Mouse (Mus musculus): ENCODE data around the gene Fbxo2. TPM values are rescaled to one million over a fixed set of nuclear protein-coding genes. Genes with fewer than 3 reads are reported as not detected.
A peak's percentile ranks its signal among the peaks of the same experiment; 100 is the strongest.

The Fbxo2 gene
- polyA plus RNA-seq, 1 experiment from 2014 or later = 0.70 TPM

DNA sequence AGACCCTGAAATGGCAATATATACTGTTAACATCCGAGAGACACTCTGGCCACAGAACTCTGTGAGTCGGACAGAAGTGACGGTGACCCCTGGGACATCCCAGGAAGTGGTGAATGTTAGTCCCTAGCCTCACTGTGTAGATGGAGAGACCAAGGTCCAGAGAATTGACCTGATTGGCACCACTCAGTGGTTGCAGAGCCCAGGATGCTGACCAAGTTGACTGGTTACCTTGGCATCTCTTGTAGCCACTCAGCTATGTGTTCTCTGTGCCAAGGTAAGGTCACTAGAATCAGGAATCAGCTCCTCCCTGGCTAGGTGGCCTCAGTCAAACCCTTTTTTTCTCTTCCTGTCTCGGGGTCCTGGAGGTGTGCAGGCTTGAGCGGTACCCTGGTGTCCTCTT is 16.7 kb upstream of the Fbxo2 start:
- 86% methylated on average over 5 of the region's 5 CpGs for WGBS
- H3K27ac ChIP-seq (ENCODE audit: poor library complexity, severe bottlenecking) = no peak overlapping the region
- H3K4me2 ChIP-seq = no peak overlapping the region
- peaks cover 35% of the 10 kb centered on the region for H3K36me3 ChIP-seq
- peaks cover 7% of the 10 kb centered on the region for H3K27me3 ChIP-seq (replicated peaks)
- 0 out of 2 replicates have a peak, but pooled peaks cover 7% of the 10 kb centered on the region for H3K4me1 ChIP-seq (replicated peaks)
- no peak overlapping the region for H3K4me3 ChIP-seq
- H3K9me3 ChIP-seq (replicated peaks) = no peaks in the 10 kb centered on the region
- ATAC-seq (ENCODE audit: insufficient number of reproducible peaks, low FRiP score) = no peak
- no peak overlapping the region for H3K9ac ChIP-seq

GRCm38 (mm10) chr4:148147714-148148113 is 12.7 kb upstream of the Fbxo2 start:
- Histone ChIP-seq H3K4me2 (no peak overlapping the region), H3K4me1 (replicated peaks) (peaks cover 12% of the 10 kb centered on the region), H3K36me3 (peaks cover 35% of the 10 kb centered on the region), H3K9me3 (replicated peaks) (no peaks in the 10 kb centered on the region), H3K9ac (no peak overlapping the region), H3K4me3 (no peak overlapping the region), H3K27me3 (replicated peaks) (no peaks in the 10 kb centered on the region), H3K27ac (ENCODE audit: poor library complexity, severe bottlenecking) (no peak overlapping the region)
- no peak for ATAC-seq (ENCODE audit: insufficient number of reproducible peaks, low FRiP score)
- WGBS = 94% methylated on average over 2 of the region's 2 CpGs

- Histone ChIP-seq H3K36me3 (peaks cover 42% of the 10 kb centered on the region), H3K9me3 (replicated peaks) (no peaks in the 10 kb centered on the region), H3K4me1 (replicated peaks) (peaks cover 12% of the 10 kb centered on the region), H3K4me2 (peak overlapping the region; percentile 41; the same call in 1 of the 2 replicates), H3K9ac (no peak overlapping the region), H3K27ac (ENCODE audit: poor library complexity, severe bottlenecking) (no peak overlapping the region), H3K27me3 (replicated peaks) (no peaks in the 10 kb centered on the region), H3K4me3 (0 out of 2 replicates have a peak overlapping the region, but pooled peaks have one; percentile 9)
- ATAC-seq (ENCODE audit: insufficient number of reproducible peaks, low FRiP score) = no peak
- WGBS = 33% methylated on average over 12 of the region's 12 CpGs
Measured at GRCm38 (mm10) chr4:148149540-148149939, 10.9 kb upstream of the Fbxo2 start.

DNA sequence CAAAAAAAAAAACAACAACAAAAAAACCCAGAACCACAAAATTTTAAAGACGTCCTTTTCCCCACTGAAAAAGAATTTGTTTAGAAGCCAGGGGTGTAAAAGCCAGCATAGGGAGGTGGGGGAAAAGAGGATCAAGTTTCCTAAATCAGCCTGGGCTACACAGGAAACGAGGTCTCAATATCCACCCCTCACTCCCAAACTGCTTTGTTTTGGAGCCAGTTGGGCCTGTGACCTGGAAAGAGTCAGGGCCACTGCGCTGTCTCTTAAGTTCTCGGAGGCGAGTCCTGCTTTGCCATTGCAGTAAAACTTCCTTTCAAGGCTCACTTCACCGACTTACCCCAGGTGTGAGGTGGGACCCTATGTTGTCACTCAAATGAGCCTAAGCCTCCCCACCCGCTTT is 10.2 kb upstream of the Fbxo2 start:
- H3K4me3 ChIP-seq = peak overlapping the region; percentile 8
- H3K27me3 ChIP-seq (replicated peaks) = no peaks in the 10 kb centered on the region
- 52% methylated on average over 7 of the region's 7 CpGs for WGBS
- ATAC-seq (ENCODE audit: insufficient number of reproducible peaks, low FRiP score) = no peak
- H3K4me1 ChIP-seq (replicated peaks) = peaks cover 12% of the 10 kb centered on the region
- no peaks in the 10 kb centered on the region for H3K9me3 ChIP-seq (replicated peaks)
- H3K36me3 ChIP-seq = peaks cover 35% of the 10 kb centered on the region
- H3K9ac ChIP-seq = 0 out of 2 replicates have a peak overlapping the region, but pooled peaks have one; percentile 3
- no peak overlapping the region for H3K27ac ChIP-seq (ENCODE audit: poor library complexity, severe bottlenecking)
- peak overlapping the region; percentile 91 for H3K4me2 ChIP-seq

DNA sequence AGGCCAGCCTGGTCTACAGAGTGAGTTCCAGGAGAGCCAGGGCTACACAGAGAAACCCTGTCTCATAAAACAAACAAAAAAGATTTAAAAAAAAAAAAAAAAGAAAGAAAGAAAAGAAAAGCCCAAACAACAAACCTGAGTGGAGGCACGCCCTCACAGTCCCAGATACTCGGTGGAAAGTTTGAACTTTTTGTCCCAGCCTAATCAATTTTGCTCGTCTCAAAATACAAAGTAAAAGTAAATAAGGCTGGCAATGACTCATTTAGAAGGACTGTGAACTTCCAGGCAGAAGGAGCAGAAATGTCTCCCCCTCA is 9.5 kb upstream of the Fbxo2 start:
- ATAC-seq (ENCODE audit: insufficient number of reproducible peaks, low FRiP score) = no peak
- Histone ChIP-seq H3K4me2 (peak overlapping the region; percentile 91), H3K4me1 (replicated peaks) (peaks cover 12% of the 10 kb centered on the region), H3K27ac (ENCODE audit: poor library complexity, severe bottlenecking) (peak overlapping the region; percentile 83), H3K27me3 (replicated peaks) (no peaks in the 10 kb centered on the region), H3K9me3 (replicated peaks) (no peaks in the 10 kb centered on the region), H3K36me3 (peaks cover 35% of the 10 kb centered on the region), H3K9ac (peak overlapping the region; percentile 82), H3K4me3 (peak overlapping the region; percentile 65)
- WGBS = 31% methylated on average over 3 of the region's 3 CpGs

DNA sequence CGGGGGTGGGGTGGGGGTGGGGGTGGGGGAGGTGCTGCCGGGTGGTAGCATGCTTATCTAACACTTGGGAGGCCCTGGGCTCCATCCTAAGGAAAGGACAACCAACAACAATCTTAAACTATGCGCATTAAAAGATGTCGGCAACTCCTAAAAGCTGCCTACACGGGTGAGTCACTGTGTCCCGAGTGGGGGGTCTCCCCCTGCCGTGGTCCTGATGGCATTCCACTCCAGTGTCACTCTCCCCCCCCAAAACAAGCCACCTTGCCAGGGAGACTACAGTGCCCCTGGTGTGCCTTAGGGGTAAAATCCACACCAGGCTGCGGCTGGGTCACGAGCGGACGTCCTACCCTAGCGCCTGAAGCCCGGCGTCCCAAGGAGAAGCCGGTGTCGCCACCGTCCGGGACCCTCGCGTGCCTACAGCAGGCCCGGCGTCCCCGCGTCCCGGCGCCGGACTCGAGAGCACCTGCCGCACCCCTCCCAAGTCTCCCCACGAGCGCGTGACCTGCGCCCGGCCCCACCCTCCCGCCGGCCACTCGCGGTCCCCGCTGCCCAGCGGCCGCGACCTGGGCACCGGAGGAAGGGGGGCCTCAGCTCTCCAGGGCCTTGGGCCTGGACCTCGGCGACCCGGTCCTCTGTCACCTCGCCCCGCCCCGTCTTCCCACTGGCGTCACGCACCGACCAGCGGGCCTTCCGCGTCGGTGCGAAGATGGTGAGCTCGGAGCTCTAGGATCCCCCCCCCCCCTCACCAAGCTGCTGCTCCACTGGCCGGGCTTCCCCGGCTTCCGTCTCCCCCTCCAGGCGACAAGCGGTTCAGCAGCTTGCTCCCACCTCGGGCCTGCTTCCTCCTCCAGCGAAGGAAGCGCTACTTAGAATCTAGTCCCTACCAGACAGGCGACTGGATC is 8.9 kb upstream of the Fbxo2 start, which contains the start of gene Fbxo6:
Gene Fbxo6, minus strand, starts transcription at position 874 of the 902 bp plus-strand sequence.
- Histone ChIP-seq H3K9ac (peak within 1 kb of the TSS; percentile 82), H3K36me3 (peaks cover 34% of the 10 kb centered on the region), H3K9me3 (replicated peaks) (no peaks in the 10 kb centered on the region), H3K4me3 (peak within 1 kb of the TSS; percentile 65), H3K27me3 (replicated peaks) (no peaks in the 10 kb centered on the region), H3K27ac (ENCODE audit: poor library complexity, severe bottlenecking) (peak within 1 kb of the TSS; percentile 83), H3K4me1 (replicated peaks) (peaks cover 12% of the 10 kb centered on the region), H3K4me2 (peak within 1 kb of the TSS; percentile 91)
- WGBS = under 1% methylated on average over 57 of the region's 67 CpGs
- ATAC-seq (ENCODE audit: insufficient number of reproducible peaks, low FRiP score) = peak; percentile 89

DNA sequence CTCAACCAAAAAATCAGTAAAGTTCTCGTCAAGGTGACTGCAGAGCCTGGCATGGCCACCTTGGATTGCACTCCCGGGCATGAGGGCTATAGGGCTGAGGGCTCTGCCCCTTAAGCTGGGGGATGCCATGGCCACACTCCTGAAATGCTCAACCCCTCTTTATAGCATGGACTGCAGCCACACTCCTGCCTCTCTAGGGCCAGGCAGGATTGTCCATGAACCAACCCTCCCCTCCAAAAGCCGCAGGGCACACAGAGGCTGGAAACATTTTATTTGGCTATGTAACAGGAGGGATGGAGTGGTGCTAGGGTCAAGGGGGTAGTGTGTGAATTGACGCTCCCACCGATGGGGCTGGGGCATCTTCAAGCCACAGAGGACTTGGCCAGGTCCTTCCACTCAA is 7.9 kb upstream of the Fbxo2 start:
- Histone ChIP-seq H3K9me3 (replicated peaks) (no peaks in the 10 kb centered on the region), H3K4me1 (replicated peaks) (peaks cover 12% of the 10 kb centered on the region), H3K36me3 (peaks cover 37% of the 10 kb centered on the region), H3K27me3 (replicated peaks) (no peaks in the 10 kb centered on the region), H3K4me3 (no peak overlapping the region), H3K27ac (ENCODE audit: poor library complexity, severe bottlenecking) (no peak overlapping the region), H3K4me2 (no peak overlapping the region), H3K9ac (no peak overlapping the region)
- no peak for ATAC-seq (ENCODE audit: insufficient number of reproducible peaks, low FRiP score)
- 83% methylated on average over 5 of the region's 5 CpGs for WGBS

GRCm38 (mm10) chr4:148154006-148154405 is 6.4 kb upstream of the Fbxo2 start:
- no peak overlapping the region for H3K27ac ChIP-seq (ENCODE audit: poor library complexity, severe bottlenecking)
- peaks cover 21% of the 10 kb centered on the region for H3K4me1 ChIP-seq (replicated peaks)
- H3K36me3 ChIP-seq = peaks cover 38% of the 10 kb centered on the region
- no peak overlapping the region for H3K9ac ChIP-seq
- H3K27me3 ChIP-seq (replicated peaks) = no peaks in the 10 kb centered on the region
- WGBS = 86% methylated on average over 4 of the region's 4 CpGs
- H3K4me3 ChIP-seq = no peak overlapping the region
- H3K4me2 ChIP-seq = no peak overlapping the region
- ATAC-seq (ENCODE audit: insufficient number of reproducible peaks, low FRiP score) = no peak
- no peaks in the 10 kb centered on the region for H3K9me3 ChIP-seq (replicated peaks)

DNA sequence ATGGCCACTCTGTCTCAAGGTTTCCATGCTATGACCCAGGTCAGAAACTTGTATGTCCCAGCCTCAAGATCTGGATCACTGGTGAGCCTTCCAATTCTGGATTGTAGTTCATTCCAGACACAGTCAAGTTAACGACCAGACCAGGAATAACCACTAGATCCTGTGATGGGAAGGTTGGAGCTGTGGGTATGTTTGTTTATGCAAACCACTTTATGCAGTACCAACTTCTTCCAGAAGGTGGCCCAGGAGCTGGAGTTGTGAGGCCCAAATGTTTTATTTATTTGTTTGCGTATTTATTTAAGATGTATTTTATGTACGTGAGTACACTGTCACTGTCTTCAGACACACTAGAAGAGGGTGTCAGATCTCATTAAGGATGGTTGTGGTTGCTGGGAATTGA is 5.4 kb upstream of the Fbxo2 start:
- Histone ChIP-seq H3K4me3 (no peak overlapping the region), H3K36me3 (peaks cover 38% of the 10 kb centered on the region), H3K27me3 (replicated peaks) (peaks cover under 1% of the 10 kb centered on the region), H3K4me2 (no peak overlapping the region), H3K9ac (no peak overlapping the region), H3K4me1 (replicated peaks) (peaks cover 19% of the 10 kb centered on the region; the same call in 1 of the 2 replicates), H3K9me3 (replicated peaks) (no peaks in the 10 kb centered on the region), H3K27ac (ENCODE audit: poor library complexity, severe bottlenecking) (no peak overlapping the region)
- no peak for ATAC-seq (ENCODE audit: insufficient number of reproducible peaks, low FRiP score)
- 58% methylated on average over 3 of the region's 3 CpGs for WGBS

DNA sequence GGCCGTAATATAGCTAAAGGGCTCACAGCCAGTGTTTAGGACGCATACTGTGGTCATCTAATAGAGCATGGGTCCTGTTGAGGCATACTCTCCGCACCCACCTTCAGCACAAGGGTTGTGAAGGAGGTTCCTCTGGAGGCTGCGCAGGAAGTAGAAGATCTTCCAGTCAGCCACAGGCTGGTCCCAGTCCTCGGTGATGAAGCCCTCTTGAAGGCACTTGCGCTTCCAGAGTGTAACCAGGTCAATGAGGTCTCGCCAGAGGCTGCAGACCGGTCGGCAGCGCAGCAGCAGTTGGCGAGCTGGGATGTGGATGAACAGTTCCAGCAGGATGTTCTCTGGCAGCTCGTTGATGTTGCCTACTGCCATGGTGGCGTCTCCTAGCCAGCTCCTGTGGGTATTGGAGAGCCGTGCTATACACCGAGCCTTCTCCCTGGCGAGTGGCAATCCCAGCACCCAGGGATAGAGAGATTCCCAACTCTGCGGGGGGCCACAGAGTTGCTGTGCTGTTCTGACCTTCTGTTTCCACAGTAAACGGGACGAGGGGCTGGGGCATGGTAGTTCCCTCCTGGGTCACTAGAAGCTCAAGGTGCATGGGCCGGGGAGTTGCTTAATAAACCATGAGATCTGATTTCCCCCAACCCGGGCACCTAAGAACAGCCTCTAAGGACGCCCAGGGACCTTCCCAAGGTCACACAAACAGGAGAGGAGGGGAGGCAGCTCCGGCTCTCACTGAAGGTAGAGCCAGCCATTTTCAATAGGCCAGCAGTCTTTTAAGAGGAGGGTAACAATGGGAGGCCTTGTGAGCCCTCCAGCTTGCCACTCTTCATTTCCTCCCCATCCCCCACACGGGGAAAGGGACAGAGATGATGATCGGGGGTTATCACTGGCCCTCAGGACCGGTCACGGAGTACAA is 1.7 kb upstream of the Fbxo2 start:
- H3K4me3 ChIP-seq = peak overlapping the region; percentile 79
- ATAC-seq (ENCODE audit: insufficient number of reproducible peaks, low FRiP score) = no peak
- peaks cover 32% of the 10 kb centered on the region for H3K36me3 ChIP-seq
- H3K4me2 ChIP-seq = peak overlapping the region; percentile 98
- H3K27ac ChIP-seq (ENCODE audit: poor library complexity, severe bottlenecking) = peak overlapping the region; percentile 73
- peaks cover 38% of the 10 kb centered on the region for H3K27me3 ChIP-seq (replicated peaks)
- H3K9me3 ChIP-seq (replicated peaks) = no peaks in the 10 kb centered on the region
- H3K4me1 ChIP-seq (replicated peaks) = peaks cover 24% of the 10 kb centered on the region
- WGBS = 25% methylated on average over 27 of the region's 27 CpGs
- H3K9ac ChIP-seq = peak overlapping the region; percentile 87
